Mouse (Mus musculus) activated CD4-positive, CD25-positive, alpha-beta regulatory T cell, adult 9 weeks (primary cell): ENCODE results near the gene Trappc6a. TPM values are rescaled to one million over a fixed set of nuclear protein-coding genes. Genes with fewer than 3 reads are reported as not detected.

Experiments used
- polyA plus RNA-seq: library from polyadenylated mRNA; unstranded; fragments of 100-300 nt; shearing (Covaris generic); gene quantifications from one replicate; pipeline ENCODE4 v1.2.1, GENCODE M21; 2017

Trappc6a gene
- 115 TPM for polyA plus RNA-seq

DNA sequence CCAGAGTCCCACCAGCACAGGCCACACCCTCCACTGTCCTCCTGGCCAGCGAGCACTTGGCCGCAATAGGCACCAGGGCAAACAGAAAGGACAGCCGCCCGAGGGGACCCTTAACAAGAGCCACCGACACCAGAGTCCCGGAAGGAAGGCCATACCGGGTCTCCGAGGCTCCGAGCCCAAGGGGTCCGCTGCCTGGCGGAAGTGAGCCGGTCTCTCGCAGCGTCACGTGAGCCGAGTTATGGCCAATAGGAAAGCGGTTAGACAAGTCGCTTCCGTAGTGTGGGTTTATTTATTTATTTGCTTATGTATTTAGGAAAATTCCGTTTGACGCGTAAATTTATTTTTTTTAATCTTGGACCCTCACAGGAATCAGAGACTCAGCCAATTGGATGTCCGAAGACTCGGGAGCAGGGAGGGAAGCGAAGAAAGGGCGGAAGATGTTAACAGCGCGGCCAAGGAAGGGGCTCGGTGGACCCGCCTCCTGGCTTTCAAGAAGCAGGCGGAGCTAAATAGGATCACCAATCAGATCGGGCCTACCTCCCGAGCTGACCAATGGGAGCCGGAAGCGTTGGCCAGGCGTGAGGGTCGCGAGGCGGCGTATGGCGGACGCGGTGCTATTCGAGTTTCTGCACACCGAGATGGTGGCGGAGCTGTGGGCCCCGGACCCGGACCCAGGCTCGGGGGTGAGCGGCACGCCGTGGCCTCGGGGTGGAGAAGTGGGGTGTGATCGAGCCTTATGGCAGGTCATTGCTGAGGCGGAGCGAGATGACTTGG, at the start of gene Trappc6a, which contains the start of gene Bloc1s3:
Gene Trappc6a (plus strand): TSS at position 246 of the 774 bp plus-strand sequence.
Gene Bloc1s3 (minus strand): TSS at position 218 of the 774 bp plus-strand sequence.

GRCm38 (mm10) chr7:19458591-19459111, 49.5 kb upstream of the Trappc6a start, which contains the start of gene Mark4:
Mark4 (minus strand) TSS chr7:19458821.

DNA sequence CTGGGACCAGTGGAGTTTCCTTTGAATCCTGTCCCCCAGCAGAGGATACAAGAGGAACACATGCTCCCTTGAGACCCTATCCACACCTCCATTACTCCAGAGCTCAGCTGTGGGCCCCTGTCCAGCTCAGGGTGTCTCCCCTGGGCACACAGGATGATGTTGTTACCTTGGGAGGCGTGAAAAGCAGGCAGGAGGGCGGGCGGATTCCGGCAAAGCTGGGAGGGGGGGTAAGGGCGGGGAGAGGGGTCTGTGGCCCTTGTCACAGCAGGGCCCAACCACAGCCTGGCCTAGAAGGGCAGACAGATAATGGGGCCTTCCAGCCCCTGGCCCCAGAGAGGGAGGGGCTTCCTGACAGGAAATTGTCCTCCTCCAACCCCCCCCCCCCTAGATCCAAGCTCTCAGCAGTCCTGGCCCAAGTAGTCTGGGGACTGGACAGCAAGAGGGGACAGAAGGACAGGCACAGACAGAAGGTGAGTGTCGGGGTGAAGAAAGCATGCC, 45.3 kb upstream of the Trappc6a start, which contains the start of gene Exoc3l2:
Gene Exoc3l2 (plus strand): TSS at position 448 of the 498 bp plus-strand sequence.

DNA sequence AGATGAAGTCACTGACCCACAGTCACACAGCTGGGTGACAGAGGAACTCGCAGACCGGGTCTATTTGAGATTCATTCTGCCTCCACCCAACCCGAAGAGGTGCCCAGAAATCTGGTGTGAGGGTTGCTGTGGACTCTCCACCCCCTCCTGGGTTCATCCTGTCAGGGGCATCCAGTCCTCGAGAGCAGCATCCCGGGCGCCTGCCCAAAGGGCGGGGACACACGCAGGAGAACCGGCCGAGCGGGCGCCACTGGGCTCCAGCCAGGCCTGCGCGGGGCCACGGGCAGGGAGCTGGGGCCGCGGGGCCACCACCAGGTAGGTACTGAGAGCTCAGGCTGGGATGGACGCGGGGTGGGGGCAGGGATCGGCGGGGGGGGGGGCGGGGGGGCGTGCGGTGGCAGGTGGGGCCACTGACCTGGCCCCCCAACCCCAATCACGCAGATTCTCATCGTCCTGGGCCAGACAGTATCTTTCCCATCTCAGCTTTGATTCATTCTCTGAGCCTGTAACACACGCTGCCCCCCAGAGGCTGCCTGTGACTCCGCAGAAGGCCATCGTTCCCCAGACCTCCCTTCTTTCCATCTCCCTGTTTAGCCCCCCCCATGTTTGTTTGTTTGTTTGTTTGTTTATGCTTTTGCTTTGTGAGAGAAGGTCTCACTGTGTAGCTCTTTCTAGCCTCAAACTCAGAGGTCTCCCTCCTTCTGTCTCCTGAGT, 9.6 kb downstream of the Trappc6a start, which contains the start of gene Nkpd1:
Gene Nkpd1 (plus strand): TSS at position 187 of the 714 bp plus-strand sequence.

GRCm38 (mm10) chr7:19562643-19563410, 54.6 kb downstream of the Trappc6a start, which contains the start of gene Ppp1r37:
Ppp1r37 (minus strand) TSS chr7:19563076.

Other genes with a start within 250 kb of the Trappc6a start
- 333 TPM for gene Vasp, start 236.6 kb upstream of the Trappc6a start, polyA plus RNA-seq
- gene Ppm1n, start 228.3 kb upstream of the Trappc6a start, polyA plus RNA-seq: 2.8 TPM
- not detected for gene Rtn2, start 225.8 kb upstream of the Trappc6a start, polyA plus RNA-seq
- 0.78 TPM for gene Fosb, start 198.3 kb upstream of the Trappc6a start, polyA plus RNA-seq
- 86.2 TPM for gene Ercc1, start 163.6 kb upstream of the Trappc6a start, polyA plus RNA-seq
- 13.9 TPM for gene Cd3eap, start 148.9 kb upstream of the Trappc6a start, polyA plus RNA-seq
- 0.20 TPM for gene Ppp1r13l, start 148.6 kb upstream of the Trappc6a start, polyA plus RNA-seq
- gene Ercc2, start 126.4 kb upstream of the Trappc6a start, polyA plus RNA-seq: 9.9 TPM
- gene Klc3, start 104.3 kb upstream of the Trappc6a start, polyA plus RNA-seq: 17.0 TPM
- gene Ckm, start 103.6 kb upstream of the Trappc6a start, polyA plus RNA-seq: not detected
- 2.0 TPM for gene Mark4, start 49.6 kb upstream of the Trappc6a start, polyA plus RNA-seq
- gene Exoc3l2, start 45.1 kb upstream of the Trappc6a start, polyA plus RNA-seq: not detected
- gene Bloc1s3, start within 50 bp of the Trappc6a start, polyA plus RNA-seq: 0.28 TPM
- gene Nkpd1, start 9.4 kb downstream of the Trappc6a start, polyA plus RNA-seq: not detected
- 4.3 TPM for gene Ppp1r37, start 54.7 kb downstream of the Trappc6a start, polyA plus RNA-seq
- 1.6 TPM for gene Zfp296, start 68.9 kb downstream of the Trappc6a start, polyA plus RNA-seq
- gene Gemin7, start 69.2 kb downstream of the Trappc6a start, polyA plus RNA-seq: 95.3 TPM
- 15.3 TPM for gene Clasrp, start 96.1 kb downstream of the Trappc6a start, polyA plus RNA-seq
- gene Relb, start 121.0 kb downstream of the Trappc6a start, polyA plus RNA-seq: 24.3 TPM
- 150 TPM for gene Clptm1, start 156.6 kb downstream of the Trappc6a start, polyA plus RNA-seq
- not detected for gene Apoc2, start 169.5 kb downstream of the Trappc6a start, polyA plus RNA-seq
- not detected for gene Gm44805, start 173.0 kb downstream of the Trappc6a start, polyA plus RNA-seq
- gene Apoc4, start 173.1 kb downstream of the Trappc6a start, polyA plus RNA-seq: 0.54 TPM
- gene Apoc1, start 184.3 kb downstream of the Trappc6a start, polyA plus RNA-seq: 1.8 TPM
- gene Apoe, start 190.8 kb downstream of the Trappc6a start, polyA plus RNA-seq: 19.9 TPM
- 19.1 TPM for gene Tomm40, start 207.0 kb downstream of the Trappc6a start, polyA plus RNA-seq
- gene Nectin2, start 242.1 kb downstream of the Trappc6a start, polyA plus RNA-seq: 1.2 TPM